Mouse (Mus musculus) embryonic facial prominence, embryonic 12.5 days (tissue): ENCODE data around the gene Lsp1. TPM values are rescaled to one million over a fixed set of nuclear protein-coding genes. Genes with fewer than 3 reads are reported as not detected.

Experiments used
- ATAC-seq: fragments of 200-750 bp; cut with Nextera tagmentation; 2 replicates; pipeline ENCODE4 v1.8.0; 2017; ENCODE audit not compliant: insufficient number of reproducible peaks, insufficient read depth, low FRiP score, low TSS enrichment
- H3K27ac ChIP-seq: fragments of 300-500 bp; sonication (generic); 2 replicates; pipeline ENCODE4 v1.5.1; 2016; ENCODE audit warnings: mild to moderate bottlenecking
- H3K27me3 ChIP-seq: fragments of 300-500 bp; sonication (generic); 2 replicates; pipeline ENCODE4 v1.6.1; 2016; ENCODE audit warnings: mild to moderate bottlenecking, moderate library complexity
- H3K36me3 ChIP-seq: fragments of 300-500 bp; sonication (generic); 2 replicates; pipeline ENCODE4 v1.6.1; 2016; ENCODE audit warnings: mild to moderate bottlenecking
- H3K4me1 ChIP-seq: fragments of 300-500 bp; sonication (generic); 2 replicates; pipeline ENCODE4 v1.6.1; 2016
- H3K4me2 ChIP-seq: fragments of 300-500 bp; sonication (generic); replicated peaks from 2 replicates; pipeline ENCODE4 v1.6.1; 2016; ENCODE audit warnings: mild to moderate bottlenecking, moderate library complexity
- H3K4me3 ChIP-seq: fragments of 300-500 bp; sonication (generic); 2 replicates; pipeline ENCODE4 v1.5.1; 2016; ENCODE audit warnings: mild to moderate bottlenecking
- H3K9ac ChIP-seq: fragments of 300-500 bp; sonication (generic); 2 replicates; pipeline ENCODE4 v1.6.1; 2016; ENCODE audit warnings: mild to moderate bottlenecking, moderate library complexity
- H3K9me3 ChIP-seq: fragments of 300-500 bp; sonication (generic); 2 replicates; pipeline ENCODE4 v1.6.1; 2016; ENCODE audit warnings: mild to moderate bottlenecking, moderate library complexity
- WGBS: fragments of 180-500 bp; shearing (Covaris S2); methylation state at CpG from one replicate; pipeline ENCODE4 v1.1.7; 2016; 5-methylcytosine and 5-hydroxymethylcytosine counted together
- polyA plus RNA-seq: library from polyadenylated mRNA; unstranded; fragments of >200 nt; fragmentation: Nextera tagmentation; extraction: Ambion mirVana; gene quantifications from 2 replicates; pipeline ENCODE4 v1.2.1, GENCODE M21; 2016

Gene Lsp1
- polyA plus RNA-seq, 1 experiment from 2014 or later, result 24.5 TPM

GRCm38 (mm10) chr7:142478001-142478400 is 17.4 kb downstream of the Lsp1 start:
- Histone ChIP-seq H3K4me2 (no peak overlapping the region), H3K27ac (no peak overlapping the region), H3K4me1 (peaks cover 43% of the 10 kb centered on the region), H3K4me3 (no peak overlapping the region), H3K36me3 (no peaks in the 10 kb centered on the region), H3K27me3 (no peaks in the 10 kb centered on the region), H3K9me3 (no peaks in the 10 kb centered on the region), H3K9ac (no peak overlapping the region)
- no peak for ATAC-seq
- 92% methylated on average over 6 of the region's 6 CpGs for WGBS

GRCm38 (mm10) chr7:142478574-142478973 is 18.0 kb downstream of the Lsp1 start:
- no peak overlapping the region for H3K4me2 ChIP-seq
- no peaks in the 10 kb centered on the region for H3K36me3 ChIP-seq
- peak overlapping the region; percentile 41; the same call in 1 of the 2 replicates for H3K27ac ChIP-seq
- 58% methylated on average over 2 of the region's 2 CpGs for WGBS
- H3K4me1 ChIP-seq, result peaks cover 48% of the 10 kb centered on the region
- no peaks in the 10 kb centered on the region for H3K9me3 ChIP-seq
- no peak for ATAC-seq
- H3K9ac ChIP-seq, result no peak overlapping the region
- H3K27me3 ChIP-seq, result no peaks in the 10 kb centered on the region
- H3K4me3 ChIP-seq, result no peak overlapping the region

GRCm38 (mm10) chr7:142479307-142479706 is 18.7 kb downstream of the Lsp1 start:
- Histone ChIP-seq H3K4me2 (no peak overlapping the region), H3K4me1 (peaks cover 55% of the 10 kb centered on the region), H3K9me3 (no peaks in the 10 kb centered on the region), H3K9ac (no peak overlapping the region), H3K4me3 (no peak overlapping the region), H3K36me3 (no peaks in the 10 kb centered on the region), H3K27me3 (no peaks in the 10 kb centered on the region), H3K27ac (peak overlapping the region; percentile 41; the same call in 1 of the 2 replicates)
- no peak for ATAC-seq

- no peaks in the 10 kb centered on the region for H3K9me3 ChIP-seq
- peaks cover 57% of the 10 kb centered on the region for H3K4me1 ChIP-seq
- H3K4me3 ChIP-seq, result no peak overlapping the region
- H3K9ac ChIP-seq, result no peak overlapping the region
- no peaks in the 10 kb centered on the region for H3K27me3 ChIP-seq
- peaks cover 2% of the 10 kb centered on the region; the same call in 1 of the 2 replicates for H3K36me3 ChIP-seq
- 89% methylated on average over 3 of the region's 3 CpGs for WGBS
- peak overlapping the region; percentile 96 for H3K27ac ChIP-seq
- no peak overlapping the region for H3K4me2 ChIP-seq
- no peak for ATAC-seq
Observed at GRCm38 (mm10) chr7:142479886-142480285, 19.3 kb downstream of the Lsp1 start.

GRCm38 (mm10) chr7:142480661-142481060 is 20.1 kb downstream of the Lsp1 start:
- Histone ChIP-seq H3K9ac (no peak overlapping the region), H3K4me2 (no peak overlapping the region), H3K36me3 (peaks cover 7% of the 10 kb centered on the region; the same call in 1 of the 2 replicates), H3K4me1 (peaks cover 53% of the 10 kb centered on the region), H3K27me3 (no peaks in the 10 kb centered on the region), H3K9me3 (no peaks in the 10 kb centered on the region), H3K27ac (peak overlapping the region; percentile 96), H3K4me3 (no peak overlapping the region)
- WGBS, result 99% methylated on average over 3 of the region's 3 CpGs
- ATAC-seq, result no peak

- Histone ChIP-seq H3K9ac (peak overlapping the region; percentile 22; the same call in 1 of the 2 replicates), H3K27me3 (no peaks in the 10 kb centered on the region), H3K36me3 (peaks cover 9% of the 10 kb centered on the region; the same call in 1 of the 2 replicates), H3K4me1 (peaks cover 55% of the 10 kb centered on the region), H3K4me2 (peak overlapping the region; percentile 40), H3K27ac (peak overlapping the region; percentile 96), H3K9me3 (no peaks in the 10 kb centered on the region), H3K4me3 (peak overlapping the region; percentile 9; the same call in 1 of the 2 replicates)
- ATAC-seq, result no peak
- 12% methylated on average over 5 of the region's 5 CpGs for WGBS
Observed at GRCm38 (mm10) chr7:142481186-142481567, 20.6 kb downstream of the Lsp1 start.

- Histone ChIP-seq H3K27me3 (no peaks in the 10 kb centered on the region), H3K36me3 (peaks cover 9% of the 10 kb centered on the region; the same call in 1 of the 2 replicates), H3K4me2 (peak overlapping the region; percentile 40), H3K27ac (peak overlapping the region; percentile 96), H3K9me3 (no peaks in the 10 kb centered on the region), H3K4me1 (peaks cover 61% of the 10 kb centered on the region), H3K4me3 (peak overlapping the region; percentile 9), H3K9ac (peak overlapping the region; percentile 22)
- peak; percentile 83 for ATAC-seq
- 1% methylated on average over 21 of the region's 22 CpGs for WGBS
Observed at GRCm38 (mm10) chr7:142481568-142482255, 21.1 kb downstream of the Lsp1 start.

- peak overlapping the region; percentile 22; the same call in 1 of the 2 replicates for H3K9ac ChIP-seq
- H3K27me3 ChIP-seq, result no peaks in the 10 kb centered on the region
- peak overlapping the region; percentile 96 for H3K27ac ChIP-seq
- WGBS, result 7% methylated on average over 6 of the region's 6 CpGs
- H3K4me3 ChIP-seq, result 0 out of 2 replicates have a peak overlapping the region, but pooled peaks have one; percentile 9
- peaks cover 9% of the 10 kb centered on the region; the same call in 1 of the 2 replicates for H3K36me3 ChIP-seq
- no peak for ATAC-seq
- H3K4me2 ChIP-seq, result peak overlapping the region; percentile 40
- no peaks in the 10 kb centered on the region for H3K9me3 ChIP-seq
- peaks cover 66% of the 10 kb centered on the region for H3K4me1 ChIP-seq
Observed at GRCm38 (mm10) chr7:142482256-142482609, 21.6 kb downstream of the Lsp1 start.

- peaks cover 75% of the 10 kb centered on the region for H3K4me1 ChIP-seq
- H3K27ac ChIP-seq, result peak overlapping the region; percentile 96
- peaks cover 9% of the 10 kb centered on the region; the same call in 1 of the 2 replicates for H3K36me3 ChIP-seq
- H3K4me3 ChIP-seq, result no peak overlapping the region
- no peaks in the 10 kb centered on the region for H3K9me3 ChIP-seq
- WGBS, result 18% methylated on average over 11 of the region's 11 CpGs
- no peak overlapping the region for H3K4me2 ChIP-seq
- peak; percentile 38 for ATAC-seq
- H3K27me3 ChIP-seq, result no peaks in the 10 kb centered on the region
- no peak overlapping the region; the same call in 1 of the 2 replicates for H3K9ac ChIP-seq
Observed at GRCm38 (mm10) chr7:142483136-142483535, 22.5 kb downstream of the Lsp1 start.

- no peak for ATAC-seq
- H3K4me3 ChIP-seq, result no peak overlapping the region
- no peak overlapping the region for H3K9ac ChIP-seq
- peak overlapping the region; percentile 96 for H3K27ac ChIP-seq
- H3K4me1 ChIP-seq, result peaks cover 79% of the 10 kb centered on the region
- H3K36me3 ChIP-seq, result peaks cover 11% of the 10 kb centered on the region
- 76% methylated on average over 12 of the region's 12 CpGs for WGBS
- H3K9me3 ChIP-seq, result no peaks in the 10 kb centered on the region
- no peak overlapping the region for H3K4me2 ChIP-seq
- H3K27me3 ChIP-seq, result no peaks in the 10 kb centered on the region
Observed at GRCm38 (mm10) chr7:142484780-142485179, 24.2 kb downstream of the Lsp1 start.

GRCm38 (mm10) chr7:142486751-142487162 is 26.1 kb downstream of the Lsp1 start:
- WGBS, result 38% methylated on average over 8 of the region's 8 CpGs
- Histone ChIP-seq H3K9ac (peak overlapping the region; percentile 37; the same call in 1 of the 2 replicates), H3K9me3 (no peaks in the 10 kb centered on the region), H3K4me2 (no peak overlapping the region), H3K4me1 (peaks cover 61% of the 10 kb centered on the region), H3K4me3 (no peak overlapping the region), H3K27ac (peak overlapping the region; percentile 96), H3K36me3 (peaks cover 22% of the 10 kb centered on the region), H3K27me3 (no peaks in the 10 kb centered on the region)
- ATAC-seq, result peak; percentile 4; the same call in 1 of the 2 replicates

GRCm38 (mm10) chr7:142487341-142487859 is 26.8 kb downstream of the Lsp1 start:
- peaks cover 54% of the 10 kb centered on the region for H3K4me1 ChIP-seq
- H3K27ac ChIP-seq, result peak overlapping the region; percentile 96
- WGBS, result 22% methylated on average over 9 of the region's 9 CpGs
- no peaks in the 10 kb centered on the region for H3K27me3 ChIP-seq
- no peak overlapping the region; the same call in 1 of the 2 replicates for H3K9ac ChIP-seq
- H3K9me3 ChIP-seq, result no peaks in the 10 kb centered on the region
- 0 out of 2 replicates have a peak overlapping the region, but pooled peaks have one; percentile 0 for H3K4me2 ChIP-seq
- H3K36me3 ChIP-seq, result peaks cover 24% of the 10 kb centered on the region
- peak; percentile 54 for ATAC-seq
- H3K4me3 ChIP-seq, result no peak overlapping the region
